Mouse (Mus musculus): ENCODE data around the gene Tspan10. TPM values are rescaled to one million over a fixed set of nuclear protein-coding genes. Genes with fewer than 3 reads are reported as not detected.
A peak's percentile ranks its signal among the peaks of the same experiment; 100 is the strongest.
"Not testable (repeated sequence)": the region's sequence is repeated elsewhere in the genome, so short reads cannot be mapped to it uniquely, and the experiment has no call there.

Gene Tspan10
- 0.16 TPM in 1 of 2 replicates, not detected in the other for total RNA-seq (2015)
- total RNA-seq (2017): not detected in 2 replicates

- ATAC-seq (ENCODE audit: poor library complexity, severe bottlenecking): no peak
Observed at GRCm38 (mm10) chr11:120442344-120442743, at the start of gene Tspan10. Tspan10 (plus strand) TSS chr11:120442644.

GRCm38 (mm10) chr11:120395661-120396060 is 46.8 kb upstream of the Tspan10 start:
- no peak for ATAC-seq (ENCODE audit: poor library complexity, severe bottlenecking)

GRCm38 (mm10) chr11:120397602-120398001 is 44.8 kb upstream of the Tspan10 start:
- ATAC-seq (ENCODE audit: poor library complexity, severe bottlenecking): no peak

- 0 out of 2 replicates have a peak, but pooled peaks have one; percentile 10 for ATAC-seq (ENCODE audit: poor library complexity, severe bottlenecking)
Observed at GRCm38 (mm10) chr11:120399319-120399718, 43.1 kb upstream of the Tspan10 start.

- ATAC-seq (ENCODE audit: poor library complexity, severe bottlenecking): peak; percentile 56
Observed at GRCm38 (mm10) chr11:120404814-120405213, 37.6 kb upstream of the Tspan10 start.

- ATAC-seq (ENCODE audit: poor library complexity, severe bottlenecking): no peak
Observed at GRCm38 (mm10) chr11:120405867-120406266, 36.6 kb upstream of the Tspan10 start.

GRCm38 (mm10) chr11:120406445-120406844 is 36.0 kb upstream of the Tspan10 start:
- no peak for ATAC-seq (ENCODE audit: poor library complexity, severe bottlenecking)

- ATAC-seq (ENCODE audit: poor library complexity, severe bottlenecking): not testable (repeated sequence)
Observed at GRCm38 (mm10) chr11:120413621-120414020, 28.8 kb upstream of the Tspan10 start.

GRCm38 (mm10) chr11:120417852-120418251 is 24.6 kb upstream of the Tspan10 start:
- no peak for ATAC-seq (ENCODE audit: poor library complexity, severe bottlenecking)

- no peak for ATAC-seq (ENCODE audit: poor library complexity, severe bottlenecking)
Observed at GRCm38 (mm10) chr11:120418592-120418991, 23.9 kb upstream of the Tspan10 start.

- no peak for ATAC-seq (ENCODE audit: poor library complexity, severe bottlenecking)
Observed at GRCm38 (mm10) chr11:120422651-120423568, 19.5 kb upstream of the Tspan10 start.

GRCm38 (mm10) chr11:120423569-120424295 is 18.7 kb upstream of the Tspan10 start:
- ATAC-seq (ENCODE audit: poor library complexity, severe bottlenecking): peak; percentile 52; the same call in 1 of the 2 replicates

- no peak for ATAC-seq (ENCODE audit: poor library complexity, severe bottlenecking)
Observed at GRCm38 (mm10) chr11:120426727-120427126, 15.7 kb upstream of the Tspan10 start.

- peak; percentile 95 for ATAC-seq (ENCODE audit: poor library complexity, severe bottlenecking)
Observed at GRCm38 (mm10) chr11:120437152-120437856, 5.1 kb upstream of the Tspan10 start, which contains the start of gene Nploc4. Nploc4 (minus strand) TSS chr11:120437708.

GRCm38 (mm10) chr11:120437857-120438385 is 4.5 kb upstream of the Tspan10 start:
- no peak for ATAC-seq (ENCODE audit: poor library complexity, severe bottlenecking)

GRCm38 (mm10) chr11:120442765-120443280 is 379 bp downstream of the Tspan10 start:
- ATAC-seq (ENCODE audit: poor library complexity, severe bottlenecking): no peak

GRCm38 (mm10) chr11:120444106-120444505 is 1.7 kb downstream of the Tspan10 start:
- no peak for ATAC-seq (ENCODE audit: poor library complexity, severe bottlenecking)

GRCm38 (mm10) chr11:120445475-120445874 is 3.0 kb downstream of the Tspan10 start:
- ATAC-seq (ENCODE audit: poor library complexity, severe bottlenecking): no peak

- ATAC-seq (ENCODE audit: poor library complexity, severe bottlenecking): no peak
Observed at GRCm38 (mm10) chr11:120447179-120447578, 4.7 kb downstream of the Tspan10 start.

GRCm38 (mm10) chr11:120452246-120452645 is 9.8 kb downstream of the Tspan10 start:
- no peak for ATAC-seq (ENCODE audit: poor library complexity, severe bottlenecking)
